Mouse (Mus musculus) liver, embryonic 14.5 days (tissue): Measurements from ENCODE around the gene Aqp7. TPM values are rescaled to one million over a fixed set of nuclear protein-coding genes. Genes with fewer than 3 reads are reported as not detected.

Experiments
- ATAC-seq: fragments of 200-750 bp; cut with Nextera tagmentation; 2 replicates; pipeline ENCODE4 v1.8.0; 2017; ENCODE audit warnings: moderate number of reproducible peaks, mild to moderate bottlenecking, moderate library complexity; ENCODE audit not compliant: insufficient read depth
- DNase-seq, 3 experiments: peaks; one replicate each; pipeline ENCODE4 v3.0.0-alpha.2; 2012 to 2013; ENCODE audit warnings: low read depth in 3 of 3, low spot score in 3 of 3
- H3K27ac ChIP-seq: fragments of 300-500 bp; sonication (generic); 2 replicates; pipeline ENCODE4 v1.5.1; 2014; ENCODE audit warnings: moderate library complexity, mild to moderate bottlenecking, control low read depth, inconsistent platforms
- H3K27me3 ChIP-seq: fragments of 300-500 bp; sonication (generic); 2 replicates; pipeline ENCODE4 v1.6.1; 2014; ENCODE audit warnings: mild to moderate bottlenecking, low read length, moderate library complexity; ENCODE audit not compliant: control insufficient read depth, insufficient read depth
- H3K36me3 ChIP-seq: fragments of 300-500 bp; sonication (generic); replicated peaks from 2 replicates; pipeline ENCODE4 v1.6.1; 2014; ENCODE audit warnings: low read depth; ENCODE audit not compliant: control insufficient read depth, insufficient read depth
- H3K4me1 ChIP-seq, 2 experiments: fragments of 200-500 bp in 1 of 2; fragments of 300-500 bp in 1 of 2; sonication (generic) in 1 of 2; replicated peaks; 2 replicates each; pipeline ENCODE4 v1.6.1; 2012 to 2014; ENCODE audit warnings: antibody characterized with exemption in 1 of 2, inconsistent platforms in 1 of 2, low read length in 1 of 2; ENCODE audit not compliant: control insufficient read depth in 2 of 2, insufficient read depth in 2 of 2
- H3K4me2 ChIP-seq: fragments of 300-500 bp; sonication (generic); 2 replicates; pipeline ENCODE4 v1.6.1; 2014; ENCODE audit warnings: low read depth, mild to moderate bottlenecking, control low read depth, moderate library complexity
- H3K4me3 ChIP-seq, 2 experiments: fragments of 200-500 bp in 1 of 2; fragments of 300-500 bp in 1 of 2; sonication (generic) in 1 of 2; 2 replicates each; pipeline ENCODE4 v1.5.1; 2012 to 2014; ENCODE audit warnings: low read depth in 2 of 2, low read length in 2 of 2, mild to moderate bottlenecking in 2 of 2, control low read depth in 1 of 2, inconsistent platforms in 1 of 2, moderate library complexity in 1 of 2; ENCODE audit not compliant: insufficient read depth in 1 of 2
- H3K9ac ChIP-seq: fragments of 300-500 bp; sonication (generic); replicated peaks from 2 replicates; pipeline ENCODE4 v1.6.1; 2014; ENCODE audit warnings: mild to moderate bottlenecking, control low read depth, moderate library complexity
- H3K9me3 ChIP-seq: fragments of 300-500 bp; sonication (generic); 2 replicates; pipeline ENCODE4 v1.6.1; 2016; ENCODE audit warnings: low read length, mixed read lengths; ENCODE audit not compliant: control insufficient read depth
- CTCF ChIP-seq: IDR thresholded peaks from 2 replicates; pipeline ENCODE4 v1.5.1; 2016; ENCODE audit warnings: antibody characterized with exemption, low read depth, control low read depth
- EP300 ChIP-seq: IDR thresholded peaks from 2 replicates; pipeline ENCODE4 v1.6.1; 2016; ENCODE audit warnings: antibody characterized with exemption, low read depth
- WGBS: fragments of 180-500 bp; shearing (Covaris S2); extraction: QIAGEN DNeasy Blood & Tissue Kit; methylation state at CpG from one replicate; pipeline ENCODE4 v1.1.7; 2014; ENCODE audit not compliant: insufficient replicate concordance; 5-methylcytosine and 5-hydroxymethylcytosine counted together
- microRNA-seq: library from miRNA; unstranded; fragments of <30 nt; microRNA quantifications from one replicate; pipeline ENCODE4, GENCODE M21; 2016
- polyA plus RNA-seq, 2 experiments: library from polyadenylated mRNA; depleted of rRNA in 1 of 2; stranded (reverse) in 1 of 2; unstranded in 1 of 2; fragments of >200 nt; fragmentation: Nextera tagmentation in 1 of 2; extraction: Ambion mirVana in 1 of 2; gene quantifications; 2 replicates each; pipeline versions ENCODE4 v1.2.1 to v1.2.3; 2012 to 2014

Aqp7 gene
- polyA plus RNA-seq, 2 experiments: 0.50 to 1.1 TPM

DNA sequence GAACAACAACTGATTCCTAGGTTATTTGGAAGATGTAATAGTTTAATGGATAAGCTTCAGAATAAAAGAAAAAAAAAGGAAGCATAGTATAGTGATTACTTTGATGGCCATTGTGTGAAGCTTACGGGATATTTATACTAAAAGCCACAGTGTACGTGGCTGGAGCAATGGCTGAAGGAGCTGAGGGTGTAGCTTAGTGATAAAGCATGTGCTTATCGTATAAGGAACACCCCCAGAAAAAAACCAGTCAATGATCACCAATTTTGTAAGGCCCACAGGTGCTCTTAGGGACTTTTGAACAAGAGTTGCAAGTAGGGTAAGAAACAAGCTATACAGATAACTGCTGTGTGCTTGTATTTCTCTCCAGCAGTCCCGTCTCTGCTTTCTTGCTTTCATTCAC lies 50.0 kb downstream of the Aqp7 start:
- no peaks in the 10 kb centered on the region for H3K9me3 ChIP-seq
- 35% methylated on average over 4 of the region's 4 CpGs for WGBS
- DNase-seq: peak; percentile 30 to 33 (median 30)
- H3K27ac ChIP-seq: peak overlapping the region; percentile 29; the same call in 1 of the 2 replicates
- no peak overlapping the region for H3K4me3 ChIP-seq
- no peak overlapping the region for H3K9ac ChIP-seq
- ATAC-seq: peak; percentile 79
- peaks cover 78% of the 10 kb centered on the region for H3K36me3 ChIP-seq
- peaks cover 3 to 23% of the 10 kb centered on the region in 2 experiments; a peak in 3 of 4 replicates for H3K4me1 ChIP-seq
- no peaks in the 10 kb centered on the region for H3K27me3 ChIP-seq
- no peak overlapping the region for H3K4me2 ChIP-seq
- no peak for TF ChIP-seq CTCF
- peak; percentile 57; the same call in 1 of the 2 replicates for TF ChIP-seq EP300

DNA sequence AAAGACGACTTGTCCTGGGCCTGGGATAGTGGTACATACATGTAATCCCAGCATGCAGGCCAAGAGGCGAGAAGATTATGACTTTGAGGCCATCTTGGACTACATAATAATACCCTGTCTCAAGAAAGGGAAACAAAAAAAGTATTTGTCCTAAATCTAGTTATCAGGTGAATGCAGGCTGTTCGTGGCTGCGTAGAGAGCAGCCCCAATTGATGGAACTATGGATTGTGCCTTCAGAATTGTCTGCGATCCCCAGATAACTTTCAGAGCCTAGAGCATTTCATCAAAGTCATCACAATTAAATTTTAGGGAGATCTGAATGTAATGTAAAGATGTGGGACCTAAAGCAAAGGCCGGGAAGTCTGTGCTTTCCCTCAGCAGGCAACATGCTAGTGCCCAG lies 51.6 kb downstream of the Aqp7 start:
- Histone ChIP-seq H3K27ac (no peak overlapping the region), H3K4me3 (no peak overlapping the region)
- ATAC-seq: peak; percentile 46; the same call in 1 of the 2 replicates

GRCm38 (mm10) chr4:40989633-40990032 lies 58.3 kb downstream of the Aqp7 start:
- ATAC-seq (no peak), DNase-seq (no peak)
- no peak overlapping the region for H3K4me2 ChIP-seq
- H3K4me1 ChIP-seq: no peaks in the 10 kb centered on the region
- peaks cover 85% of the 10 kb centered on the region for H3K36me3 ChIP-seq
- no peak overlapping the region for H3K4me3 ChIP-seq
- no peaks in the 10 kb centered on the region for H3K9me3 ChIP-seq
- no peak overlapping the region for H3K27ac ChIP-seq
- H3K27me3 ChIP-seq: no peaks in the 10 kb centered on the region
- no peak overlapping the region for H3K9ac ChIP-seq
- WGBS: 80% methylated on average over 6 of the region's 6 CpGs
- TF ChIP-seq CTCF (no peak), EP300 (no peak)

More for the DNA sequence above, 51.6 kb downstream of the Aqp7 start:
- WGBS: 68% methylated on average over 6 of the region's 6 CpGs
- no peaks in the 10 kb centered on the region for H3K9me3 ChIP-seq
- peaks cover 3 to 23% of the 10 kb centered on the region in 2 experiments; a peak in 3 of 4 replicates for H3K4me1 ChIP-seq
- no peak overlapping the region for H3K9ac ChIP-seq
- peak; percentile 17 to 28 (median 26) for DNase-seq
- no peaks in the 10 kb centered on the region for H3K27me3 ChIP-seq
- TF ChIP-seq CTCF (no peak), EP300 (peak; percentile 65)
- peaks cover 85% of the 10 kb centered on the region for H3K36me3 ChIP-seq
- no peak overlapping the region for H3K4me2 ChIP-seq

DNA sequence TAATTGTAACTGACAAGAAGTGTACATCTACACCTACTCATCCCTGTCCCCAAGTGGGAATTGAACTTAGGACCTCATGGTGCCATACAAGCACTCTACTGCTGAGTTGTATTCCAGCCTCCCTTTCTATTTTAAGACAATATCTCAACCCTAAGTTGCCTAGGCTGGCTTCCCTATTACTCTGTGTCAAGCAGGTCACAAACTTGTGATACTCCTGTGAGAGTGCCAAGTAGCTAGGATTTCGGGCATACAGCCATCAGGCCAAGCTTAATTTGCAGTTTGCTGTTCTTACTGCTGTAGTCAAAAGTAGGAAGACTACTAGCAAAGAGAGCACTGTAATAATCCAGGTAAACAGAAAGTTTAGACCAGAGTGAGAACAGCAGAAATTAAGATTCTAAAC lies 64.3 kb downstream of the Aqp7 start:
- no peak overlapping the region for H3K9ac ChIP-seq
- 61% methylated on average over 1 of the region's 1 CpGs for WGBS
- no peak overlapping the region for H3K27ac ChIP-seq
- H3K4me1 ChIP-seq: no peaks in the 10 kb centered on the region
- H3K36me3 ChIP-seq: peaks cover 54% of the 10 kb centered on the region
- ATAC-seq (no peak), DNase-seq (no peak)
- TF ChIP-seq EP300: no peak
- TF ChIP-seq CTCF: no peak
- no peaks in the 10 kb centered on the region for H3K27me3 ChIP-seq
- no peak overlapping the region for H3K4me2 ChIP-seq
- no peak overlapping the region for H3K4me3 ChIP-seq
- no peaks in the 10 kb centered on the region for H3K9me3 ChIP-seq

Small RNA genes within 50 kb of the gene (microRNA-seq; reads per million reads assigned to microRNA genes)
- 6.3 reads per million, percentile 13 among the genes with 10 or more reads in this experiment for gene Mir3094

Other genes with a start within 250 kb of the Aqp7 start
- gene B4galt1, start 194.1 kb downstream of the Aqp7 start, polyA plus RNA-seq (2012; rRNA removed): 13.3 and 14.3 TPM in 2 replicates
- gene B4galt1, start 194.1 kb downstream of the Aqp7 start, polyA plus RNA-seq (2014; fragmentation: Nextera tagmentation; extraction: Ambion mirVana): 30.3 and 31.2 TPM in 2 replicates
- 0.42 and 0.58 TPM in 2 replicates for gene Spink4, start 128.1 kb downstream of the Aqp7 start, polyA plus RNA-seq (2012; rRNA removed)
- 0.71 and 1.3 TPM in 2 replicates for gene Spink4, start 128.1 kb downstream of the Aqp7 start, polyA plus RNA-seq (2014; fragmentation: Nextera tagmentation; extraction: Ambion mirVana)
- 21.6 and 59.8 TPM in 2 replicates for gene Bag1, start 99.8 kb downstream of the Aqp7 start, polyA plus RNA-seq (2012; rRNA removed)
- gene Bag1, start 99.8 kb downstream of the Aqp7 start, polyA plus RNA-seq (2014; fragmentation: Nextera tagmentation; extraction: Ambion mirVana): 131 and 139 TPM in 2 replicates
- 12.6 and 24.5 TPM in 2 replicates for gene Chmp5, start 99.7 kb downstream of the Aqp7 start, polyA plus RNA-seq (2012; rRNA removed)
- gene Chmp5, start 99.7 kb downstream of the Aqp7 start, polyA plus RNA-seq (2014; fragmentation: Nextera tagmentation; extraction: Ambion mirVana): 42.7 and 45.1 TPM in 2 replicates
- 16.7 and 22.1 TPM in 2 replicates for gene Nfx1, start 77.2 kb downstream of the Aqp7 start, polyA plus RNA-seq (2012; rRNA removed)
- 27.1 and 27.2 TPM in 2 replicates for gene Nfx1, start 77.2 kb downstream of the Aqp7 start, polyA plus RNA-seq (2014; fragmentation: Nextera tagmentation; extraction: Ambion mirVana)
- 15.6 and 18.3 TPM in 2 replicates for gene Aqp3, start 50.0 kb upstream of the Aqp7 start, polyA plus RNA-seq (2012; rRNA removed)
- 5.8 and 8.7 TPM in 2 replicates for gene Aqp3, start 50.0 kb upstream of the Aqp7 start, polyA plus RNA-seq (2014; fragmentation: Nextera tagmentation; extraction: Ambion mirVana)
- 9.4 and 9.5 TPM in 2 replicates for gene Nol6, start 76.3 kb upstream of the Aqp7 start, polyA plus RNA-seq (2012; rRNA removed)
- gene Nol6, start 76.3 kb upstream of the Aqp7 start, polyA plus RNA-seq (2014; fragmentation: Nextera tagmentation; extraction: Ambion mirVana): 8.5 and 10.2 TPM in 2 replicates
- gene Ube2r2, start 87.6 kb upstream of the Aqp7 start, polyA plus RNA-seq (2012; rRNA removed): 14.7 and 44.4 TPM in 2 replicates
- 31.9 and 38.4 TPM in 2 replicates for gene Ube2r2, start 87.6 kb upstream of the Aqp7 start, polyA plus RNA-seq (2014; fragmentation: Nextera tagmentation; extraction: Ambion mirVana)
- 17.7 and 18.9 TPM in 2 replicates for gene Ubap2, start 227.0 kb upstream of the Aqp7 start, polyA plus RNA-seq (2012; rRNA removed)
- gene Ubap2, start 227.0 kb upstream of the Aqp7 start, polyA plus RNA-seq (2014; fragmentation: Nextera tagmentation; extraction: Ambion mirVana): 17.2 and 24.8 TPM in 2 replicates